Mouse (Mus musculus) thymus, postnatal 0 days (tissue): ENCODE measurements around the gene Lrp6. TPM values are rescaled to one million over a fixed set of nuclear protein-coding genes. Genes with fewer than 3 reads are reported as not detected.

Experiments used
- DNase-seq: peaks from one replicate; pipeline ENCODE4 v3.0.0-alpha.2; 2015; ENCODE audit warnings: low spot score
- polyA plus RNA-seq: library from polyadenylated mRNA; unstranded; fragments of >200 nt; fragmentation: Nextera tagmentation; extraction: Ambion mirVana; gene quantifications from 2 replicates; pipeline ENCODE4 v1.2.1, GENCODE M21; 2015

Gene Lrp6
- polyA plus RNA-seq, result 20.0 and 22.0 TPM in 2 replicates

DNA sequence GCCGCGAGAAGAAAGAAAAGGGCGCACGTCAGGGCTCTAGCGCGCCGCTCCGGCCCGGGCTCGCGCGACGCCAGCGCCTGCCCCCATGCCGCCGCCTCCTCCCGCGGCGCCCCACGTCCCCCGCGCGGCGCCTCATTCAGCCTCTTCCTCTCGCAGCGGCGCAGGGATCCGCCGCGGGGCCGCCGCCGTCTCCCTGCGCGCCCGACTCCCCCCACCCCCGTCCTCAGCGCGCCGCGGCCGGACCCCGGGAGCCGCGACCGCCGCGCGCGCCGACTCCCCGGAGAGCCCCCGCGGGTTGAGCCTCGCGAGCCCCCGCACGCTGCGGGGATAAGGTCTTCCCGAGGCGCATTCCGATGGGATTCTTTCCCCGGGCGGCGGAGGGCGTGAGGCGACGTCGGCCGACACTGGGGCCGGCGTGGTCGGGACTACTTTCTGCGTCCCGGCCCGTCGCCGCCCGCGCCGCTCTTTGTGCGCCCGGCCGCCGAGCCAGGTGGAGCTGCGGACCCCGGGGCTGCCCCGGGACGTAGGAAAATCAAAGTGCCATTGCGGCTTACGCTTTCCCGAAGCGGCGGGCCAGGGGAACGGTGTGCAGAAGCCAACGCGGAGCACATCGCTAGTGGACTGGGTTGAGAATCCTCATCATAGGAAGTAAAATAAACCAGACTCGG, at the start of gene Lrp6:
Lrp6 (minus strand) TSS at position 148 of the 668 bp plus-strand sequence.
- peak; percentile 91 for DNase-seq

GRCm38 (mm10) chr6:134614723-134615648, 48.2 kb upstream of the Lrp6 start:
- peak; percentile 69 for DNase-seq

GRCm38 (mm10) chr6:134614322-134614721, 47.6 kb upstream of the Lrp6 start:
- no peak for DNase-seq

DNA sequence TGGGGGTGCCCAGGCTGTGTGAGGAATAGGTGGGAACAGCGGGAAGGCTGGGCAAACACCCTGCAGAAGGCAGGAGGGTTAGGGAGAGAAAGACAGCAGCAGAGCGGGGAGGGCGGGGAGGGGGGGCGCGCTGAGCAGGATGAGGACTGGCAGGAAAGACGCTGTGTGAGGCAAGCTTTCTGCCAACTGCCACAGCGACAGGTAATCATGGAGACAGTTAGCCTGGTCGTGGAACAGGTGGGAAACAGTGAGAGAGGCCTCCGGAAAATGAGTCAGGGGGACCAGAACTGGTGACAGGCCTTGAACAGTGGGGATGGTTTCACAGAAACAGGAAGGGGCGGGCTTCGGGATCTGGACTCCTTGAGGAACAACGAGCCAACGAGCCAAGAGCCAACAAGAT, 45.1 kb upstream of the Lrp6 start:
- DNase-seq, result no peak

- DNase-seq, result no peak
Measured at GRCm38 (mm10) chr6:134610380-134610779, 43.6 kb upstream of the Lrp6 start.

DNA sequence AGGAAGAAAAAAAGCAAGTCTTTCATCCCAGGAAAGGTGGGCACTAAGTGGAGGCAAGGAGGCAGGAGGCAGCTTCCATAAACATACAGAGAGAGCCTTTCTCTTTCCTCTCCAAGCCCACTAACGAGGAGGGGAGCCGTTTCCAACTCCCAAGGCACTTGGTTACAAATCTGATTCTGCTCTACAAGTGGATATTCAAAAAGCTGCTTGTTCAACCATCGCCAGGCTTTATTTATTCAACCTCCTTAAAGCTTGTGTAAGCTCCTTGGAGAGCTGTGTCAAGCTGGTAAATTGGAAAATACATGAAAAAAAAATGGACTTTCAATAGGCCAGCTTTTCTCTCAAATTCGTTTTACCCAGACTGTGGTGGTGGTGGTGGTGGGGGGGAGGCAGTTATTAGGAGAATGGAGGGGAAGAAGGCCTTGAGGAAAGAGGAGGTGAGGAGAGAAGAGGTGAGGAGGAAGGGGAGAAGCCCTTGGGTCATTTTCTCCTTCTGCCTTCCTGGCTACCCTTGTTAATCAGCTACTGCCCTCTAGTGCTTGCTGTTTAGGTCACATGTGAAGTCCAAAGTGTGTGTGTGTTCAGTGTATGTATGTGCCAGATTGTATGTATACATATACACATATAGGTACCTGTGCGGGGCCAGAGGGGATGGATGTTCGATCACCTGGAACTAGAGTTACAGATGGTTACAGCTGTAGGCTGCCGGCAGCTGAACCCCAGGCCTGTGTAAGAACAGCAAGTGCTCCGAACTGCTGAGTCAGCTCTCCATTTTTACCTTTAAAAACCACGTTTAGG, 40.4 kb upstream of the Lrp6 start:
- no peak for DNase-seq

DNA sequence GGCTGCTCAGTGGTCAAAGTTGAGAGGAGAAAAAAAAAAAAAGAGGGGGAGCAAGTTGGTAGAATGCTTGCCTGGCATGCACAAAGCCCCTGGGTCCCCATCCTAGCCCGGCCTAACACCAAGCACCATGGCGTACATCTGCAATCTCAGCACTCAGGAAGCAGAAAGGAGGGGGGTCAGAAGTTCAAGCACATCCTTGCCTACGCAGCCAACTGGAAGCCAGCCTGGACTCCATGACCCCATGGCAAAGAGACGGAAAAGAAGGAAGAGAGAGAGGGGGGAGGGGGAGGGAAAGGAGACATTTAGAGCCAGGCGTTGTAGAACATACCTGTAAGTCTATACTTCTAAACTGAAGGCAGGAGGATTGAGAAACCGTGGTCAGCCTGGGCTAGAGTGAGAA, 39.8 kb upstream of the Lrp6 start:
- DNase-seq, result no peak

DNA sequence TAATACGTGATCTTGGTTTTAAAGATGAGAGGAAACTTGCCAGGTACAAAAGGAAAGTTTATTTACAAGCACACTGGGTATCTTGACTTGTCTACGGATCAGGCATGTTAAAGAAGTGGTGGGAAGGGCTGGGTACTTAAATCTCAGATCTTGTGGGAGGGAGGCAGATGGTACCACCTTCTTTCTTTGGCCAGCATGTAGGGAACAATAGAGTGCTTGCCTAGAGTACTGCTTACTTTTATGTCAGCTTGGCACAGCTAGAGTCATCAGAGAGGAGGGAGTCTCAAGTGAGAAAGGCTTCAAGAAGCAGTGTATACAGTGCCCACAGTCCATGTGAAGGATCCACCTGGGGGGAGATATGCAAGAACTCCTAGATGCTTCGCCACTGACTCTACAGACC, 38.4 kb upstream of the Lrp6 start:
- DNase-seq, result no peak

DNA sequence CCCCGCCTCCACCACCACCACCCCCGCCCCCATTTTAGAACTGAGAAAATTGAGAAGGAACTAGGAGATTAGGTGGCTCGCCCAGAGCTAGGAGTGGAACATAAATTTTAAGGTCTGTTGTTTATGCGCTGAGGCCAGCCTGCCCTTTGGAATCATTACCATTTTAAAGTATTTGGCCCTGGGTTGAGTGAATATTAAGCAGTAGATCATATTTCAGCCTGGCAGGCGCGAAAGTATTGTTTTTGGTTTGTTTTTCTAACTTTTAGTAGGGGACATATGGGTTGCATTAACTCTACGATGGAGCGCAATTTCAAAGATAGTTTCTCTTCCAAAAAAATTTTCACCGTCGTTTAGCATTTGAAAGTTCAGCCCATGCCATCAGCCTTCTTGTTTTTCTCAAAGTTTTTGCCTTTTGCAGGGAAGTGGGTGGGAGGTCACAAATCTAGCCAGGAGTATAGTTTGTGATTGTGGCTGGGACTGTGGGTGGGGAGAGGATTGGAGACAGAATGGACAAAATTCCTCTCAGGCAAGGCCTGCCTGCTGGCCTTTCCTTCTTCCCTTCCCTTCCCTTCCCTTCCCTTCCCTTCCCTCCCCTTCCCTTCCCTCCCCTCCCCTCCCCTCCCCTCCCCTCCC, 35.7 kb upstream of the Lrp6 start:
- no peak for DNase-seq

GRCm38 (mm10) chr6:134601766-134602165, 35.0 kb upstream of the Lrp6 start:
- DNase-seq, result no peak

DNA sequence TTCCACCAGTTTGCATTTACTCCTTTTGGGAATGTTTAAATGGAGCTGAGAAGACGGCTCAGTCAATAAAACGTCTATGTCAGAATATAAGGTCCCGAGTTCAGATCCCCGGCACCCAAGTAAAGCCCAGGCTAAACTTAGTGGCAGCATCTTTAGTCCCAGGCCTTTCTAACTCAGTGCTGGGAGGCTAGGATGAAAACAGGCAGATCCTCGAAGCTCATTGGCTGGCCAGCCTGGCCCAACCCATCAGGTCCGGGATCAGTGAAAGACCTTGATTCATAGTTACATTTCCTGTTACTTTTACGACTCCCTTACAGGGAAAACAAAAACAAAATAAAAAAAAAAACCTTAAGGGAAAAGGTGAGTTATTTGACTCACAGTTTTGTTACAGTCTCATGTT, 34.4 kb upstream of the Lrp6 start:
- no peak for DNase-seq

- DNase-seq, result no peak
Measured at GRCm38 (mm10) chr6:134599239-134599638, 32.5 kb upstream of the Lrp6 start.

- DNase-seq, result no peak
Measured at GRCm38 (mm10) chr6:134597651-134598229, 31.0 kb upstream of the Lrp6 start.

- no peak for DNase-seq
Measured at GRCm38 (mm10) chr6:134594569-134595442, 28.0 kb upstream of the Lrp6 start.

GRCm38 (mm10) chr6:134591614-134592013, 24.8 kb upstream of the Lrp6 start:
- DNase-seq, result no peak

GRCm38 (mm10) chr6:134586241-134586640, 19.5 kb upstream of the Lrp6 start:
- no peak for DNase-seq

DNA sequence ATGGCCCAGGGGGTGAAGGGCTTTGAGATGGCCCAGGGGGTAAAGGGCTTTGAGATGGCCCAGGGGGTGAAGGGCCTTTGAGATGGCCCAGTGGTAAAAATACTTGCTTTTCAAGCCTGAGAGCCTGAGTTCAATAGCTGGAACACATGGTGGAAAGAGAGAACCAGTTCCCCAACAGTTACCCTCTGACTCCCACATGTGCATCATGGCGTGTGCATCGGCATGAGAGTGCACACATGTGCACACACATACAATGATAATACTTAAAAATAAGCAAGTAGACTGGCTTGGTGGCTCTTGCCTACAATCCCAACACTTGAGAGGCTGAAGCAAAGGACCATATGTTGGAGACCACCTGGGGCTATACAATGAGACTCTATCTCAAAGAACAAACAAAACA, 17.9 kb upstream of the Lrp6 start:
- no peak for DNase-seq

DNA sequence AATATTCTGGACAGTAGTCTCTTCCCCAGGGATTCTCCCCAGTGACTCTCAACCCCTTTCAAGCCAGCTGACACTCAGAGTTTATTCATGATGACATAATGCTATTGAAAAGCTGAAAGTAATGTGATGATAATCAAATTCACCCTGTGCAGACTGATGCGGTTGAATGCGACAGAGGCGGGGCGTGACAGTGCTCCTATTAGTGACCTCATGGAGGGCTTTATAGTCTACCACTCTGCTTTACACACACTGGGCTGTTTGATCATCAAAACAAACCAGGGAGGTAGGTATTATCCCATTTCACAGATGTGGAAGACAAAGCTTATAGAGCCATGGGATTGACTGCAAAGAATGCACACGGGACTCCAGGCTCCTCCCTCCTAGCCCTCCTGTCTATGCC, 15.3 kb upstream of the Lrp6 start:
- DNase-seq, result no peak

GRCm38 (mm10) chr6:134579506-134579905, 12.7 kb upstream of the Lrp6 start:
- no peak for DNase-seq

- DNase-seq, result no peak
Measured at GRCm38 (mm10) chr6:134578039-134578438, 11.3 kb upstream of the Lrp6 start.
